Mouse (Mus musculus) CH12.LX (cell line): ENCODE measurements around the gene B3gnt2. TPM values are rescaled to one million over a fixed set of nuclear protein-coding genes. Genes with fewer than 3 reads are reported as not detected.

Experiments used
- DNase-seq: peaks from one replicate; pipeline ENCODE4 v3.0.0-alpha.2; 2013; ENCODE audit errors: extremely low read depth
- H3K27ac ChIP-seq: 2 replicates; pipeline ENCODE4 v1.5.1; 2012; ENCODE audit warnings: low read depth, mild to moderate bottlenecking, control low read depth, moderate library complexity; ENCODE audit not compliant: insufficient read depth
- H3K27me3 ChIP-seq: replicated peaks from 2 replicates; pipeline ENCODE3; 2012; ENCODE audit warnings: inconsistent platforms
- H3K36me3 ChIP-seq, 2 experiments: replicated peaks in 1 of 2; 2 replicates each; pipeline versions ENCODE3 to v1.6.1; 2012; ENCODE audit warnings: inconsistent platforms in 1 of 2, low read length in 1 of 2, mild to moderate bottlenecking in 1 of 2, mixed read lengths in 1 of 2, moderate library complexity in 1 of 2; ENCODE audit not compliant: control insufficient read depth in 1 of 2, insufficient read depth in 1 of 2
- H3K4me1 ChIP-seq, 2 experiments: 2 replicates each; pipeline ENCODE4 v1.6.1; 2012; ENCODE audit warnings: inconsistent platforms in 1 of 2, moderate library complexity in 1 of 2; ENCODE audit not compliant: insufficient read depth in 2 of 2, control insufficient read depth in 1 of 2
- H3K4me2 ChIP-seq: 2 replicates; pipeline ENCODE4 v1.6.1; 2012; ENCODE audit warnings: low read depth, mild to moderate bottlenecking, control low read depth; ENCODE audit not compliant: poor library complexity, insufficient read depth, severe bottlenecking
- H3K4me3 ChIP-seq, 3 experiments: fragments of 150-350 bp in 1 of 3; sonication (generic) in 1 of 3; replicated peaks in 1 of 3; 2 replicates each; pipeline versions ENCODE3 to v1.5.1; 2011 to 2012; ENCODE audit warnings: low read depth in 2 of 3, low read length in 2 of 3, mild to moderate bottlenecking in 2 of 3, moderate library complexity in 2 of 3, control low read depth in 1 of 3, improper control_type of control experiment in 1 of 3, inconsistent platforms in 1 of 3, mixed read lengths in 1 of 3; ENCODE audit not compliant: poor library complexity in 1 of 3
- H3K79me2 ChIP-seq: replicated peaks from 2 replicates; pipeline ENCODE4 v1.6.1; 2012; ENCODE audit warnings: mild to moderate bottlenecking, moderate library complexity; ENCODE audit not compliant: control insufficient read depth, poor library complexity, insufficient read depth, severe bottlenecking; ENCODE audit errors: extremely low read depth
- H3K9ac ChIP-seq: 2 replicates; pipeline ENCODE4 v1.6.1; 2012; ENCODE audit warnings: low read depth, mild to moderate bottlenecking, control low read depth, moderate library complexity; ENCODE audit not compliant: insufficient read depth
- H3K9me3 ChIP-seq: replicated peaks from 2 replicates; pipeline ENCODE3; 2012; ENCODE audit warnings: low read length, inconsistent platforms, mixed read lengths
- BHLHE40 ChIP-seq: IDR thresholded peaks from 2 replicates; pipeline ENCODE4 v1.6.1; 2011; ENCODE audit warnings: mild to moderate bottlenecking, low read depth, low read length, improper control_type of control experiment
- CHD1 ChIP-seq: IDR thresholded peaks from 2 replicates; pipeline ENCODE4 v1.6.1; 2012; ENCODE audit warnings: low read depth, low read length, improper control_type of control experiment, inconsistent platforms
- CHD2 ChIP-seq: IDR thresholded peaks from 2 replicates; pipeline ENCODE4 v1.6.1; 2011; ENCODE audit warnings: low read length, improper control_type of control experiment
- E2F4 ChIP-seq: IDR thresholded peaks from 2 replicates; pipeline ENCODE4 v1.6.1; 2011; ENCODE audit warnings: low read depth, low read length, improper control_type of control experiment; ENCODE audit not compliant: insufficient replicate concordance
- ELF1 ChIP-seq: IDR thresholded peaks from 2 replicates; pipeline ENCODE4 v1.6.1; 2014; ENCODE audit warnings: low read depth, mild to moderate bottlenecking, inconsistent platforms, low read length, improper control_type of control experiment
- EP300 ChIP-seq: IDR thresholded peaks from 2 replicates; pipeline ENCODE4 v1.6.1; 2011; ENCODE audit warnings: low read length, improper control_type of control experiment
- ETS1 ChIP-seq: conservative IDR thresholded peaks from 2 replicates; pipeline ENCODE4 v1.6.1; 2012; ENCODE audit warnings: low read depth, mild to moderate bottlenecking, inconsistent platforms, low read length, improper control_type of control experiment, moderate library complexity
- GABPA ChIP-seq: IDR thresholded peaks from 2 replicates; pipeline ENCODE4 v1.6.1; 2012; ENCODE audit warnings: low read depth, low read length, improper control_type of control experiment, inconsistent platforms; ENCODE audit not compliant: insufficient replicate concordance
- HCFC1 ChIP-seq: IDR thresholded peaks from 2 replicates; pipeline ENCODE4 v1.6.1; 2012; ENCODE audit warnings: low read depth, mild to moderate bottlenecking, inconsistent platforms, low read length, improper control_type of control experiment
- IRF4 ChIP-seq: IDR thresholded peaks from 2 replicates; pipeline ENCODE4 v1.6.1; 2014; ENCODE audit warnings: low read depth, mild to moderate bottlenecking, inconsistent platforms, low read length, improper control_type of control experiment
- JUN ChIP-seq: IDR thresholded peaks from 2 replicates; pipeline ENCODE4 v1.6.1; 2011; ENCODE audit warnings: low read depth, mild to moderate bottlenecking, low read length, improper control_type of control experiment, moderate library complexity; ENCODE audit not compliant: insufficient read depth
- JUND ChIP-seq: conservative IDR thresholded peaks from 2 replicates; pipeline ENCODE4 v1.6.1; 2011; ENCODE audit warnings: low read depth, low read length, improper control_type of control experiment
- KAT2A ChIP-seq: IDR thresholded peaks from 2 replicates; pipeline ENCODE4 v1.6.1; 2012; ENCODE audit warnings: low read length, improper control_type of control experiment, inconsistent platforms; ENCODE audit not compliant: insufficient replicate concordance
- MAFK ChIP-seq: IDR thresholded peaks from 2 replicates; pipeline ENCODE4 v1.6.1; 2011; ENCODE audit warnings: low read length, improper control_type of control experiment; ENCODE audit not compliant: insufficient replicate concordance
- MAX ChIP-seq: IDR thresholded peaks from 2 replicates; pipeline ENCODE4 v1.6.1; 2011; ENCODE audit warnings: low read length, improper control_type of control experiment
- MAZ ChIP-seq: IDR thresholded peaks from 2 replicates; pipeline ENCODE4 v1.6.1; 2012; ENCODE audit warnings: low read depth, mild to moderate bottlenecking, inconsistent platforms, low read length, improper control_type of control experiment, moderate library complexity
- MEF2A ChIP-seq: IDR thresholded peaks from 2 replicates; pipeline ENCODE4 v1.6.1; 2014; ENCODE audit warnings: low read depth, mild to moderate bottlenecking, inconsistent platforms, low read length, improper control_type of control experiment, borderline replicate concordance
- MXI1 ChIP-seq: IDR thresholded peaks from 2 replicates; pipeline ENCODE4 v1.6.1; 2011; ENCODE audit warnings: mild to moderate bottlenecking, low read depth, low read length, improper control_type of control experiment
- MYC ChIP-seq: IDR thresholded peaks from 2 replicates; pipeline ENCODE4 v1.6.1; 2011; ENCODE audit warnings: low read depth, mild to moderate bottlenecking, improper control_type of control experiment, low read length
- NELFE ChIP-seq: IDR thresholded peaks from 2 replicates; pipeline ENCODE4 v1.6.1; 2011; ENCODE audit warnings: low read depth, low read length, improper control_type of control experiment
- PAX5 ChIP-seq: IDR thresholded peaks from 2 replicates; pipeline ENCODE4 v1.6.1; 2012; ENCODE audit warnings: low read length, inconsistent platforms, mixed read lengths
- POLR2A ChIP-seq: IDR thresholded peaks from 2 replicates; pipeline ENCODE4 v1.6.1; 2011; ENCODE audit warnings: low read depth, mild to moderate bottlenecking, improper control_type of control experiment, low read length
- POLR2AphosphoS2 ChIP-seq: IDR thresholded peaks from 2 replicates; pipeline ENCODE4 v1.6.1; 2011; ENCODE audit warnings: low read depth, low read length, improper control_type of control experiment
- RAD21 ChIP-seq: IDR thresholded peaks from 2 replicates; pipeline ENCODE4 v1.6.1; 2011; ENCODE audit warnings: low read depth, mild to moderate bottlenecking, low read length, improper control_type of control experiment, moderate library complexity
- RCOR1 ChIP-seq: conservative IDR thresholded peaks from 2 replicates; pipeline ENCODE4 v1.6.1; 2012; ENCODE audit warnings: low read depth, mild to moderate bottlenecking, inconsistent platforms, low read length, improper control_type of control experiment
- TBP ChIP-seq: conservative IDR thresholded peaks from 2 replicates; pipeline ENCODE4 v1.6.1; 2011; ENCODE audit warnings: low read depth, low read length, improper control_type of control experiment
- TCF12 ChIP-seq: IDR thresholded peaks from 2 replicates; pipeline ENCODE4 v1.6.1; 2014; ENCODE audit warnings: low read depth, mild to moderate bottlenecking, inconsistent platforms, low read length, improper control_type of control experiment
- UBTF ChIP-seq: IDR thresholded peaks from 2 replicates; pipeline ENCODE4 v1.6.1; 2012; ENCODE audit warnings: low read depth, mild to moderate bottlenecking, inconsistent platforms, low read length, improper control_type of control experiment, moderate library complexity
- USF1 ChIP-seq: IDR thresholded peaks from 2 replicates; pipeline ENCODE4 v1.6.1; 2014; ENCODE audit warnings: low read depth, mild to moderate bottlenecking, inconsistent platforms, low read length, improper control_type of control experiment
- USF2 ChIP-seq: conservative IDR thresholded peaks from 2 replicates; pipeline ENCODE4 v1.6.1; 2011; ENCODE audit warnings: low read depth, low read length, improper control_type of control experiment
- ZC3H11A ChIP-seq: IDR thresholded peaks from 2 replicates; pipeline ENCODE4 v1.6.1; 2012; ENCODE audit warnings: low read depth, mild to moderate bottlenecking, inconsistent platforms, low read length, improper control_type of control experiment
- ZKSCAN1 ChIP-seq: IDR thresholded peaks from 2 replicates; pipeline ENCODE4 v1.6.1; 2012; ENCODE audit warnings: low read depth, inconsistent platforms, low read length, improper control_type of control experiment, borderline replicate concordance
- ZNF384 ChIP-seq: IDR thresholded peaks from 2 replicates; pipeline ENCODE4 v1.6.1; 2012; ENCODE audit warnings: low read depth, low read length, improper control_type of control experiment, inconsistent platforms
- dilution Hi-C: fragments of 300-500 bp; cut with MboI; formaldehyde crosslinking; loops from 2 replicates; pipeline ENCODE4 v1.14.3; 2020; ENCODE audit warnings: low sequenced_read_pairs; ENCODE audit not compliant: extremely low pct_unique_long_range_greater_than_20kb, extremely low pct_ligation_motif_present
- in situ Hi-C: fragments of 300-500 bp; cut with MboI; formaldehyde crosslinking; loops from 3 replicates; pipeline ENCODE4 v1.14.3; 2019; ENCODE audit warnings: low sequenced_read_pairs, low pct_ligation_motif_present, low pct_unique_long_range_greater_than_20kb, mixed read lengths
- polyA plus RNA-seq: library from polyadenylated mRNA; unstranded; fragments of >175 nt; gene quantifications from 2 replicates; pipeline ENCODE4 v1.2.1, GENCODE M21; 2012; ENCODE audit warnings: low read depth; ENCODE audit not compliant: insufficient read length
- total RNA-seq, 2 experiments: library from RNA; depleted of rRNA; stranded (reverse); fragments of 300-350 nt in 1 of 2; fragments of >200 nt in 1 of 2; gene quantifications; 2 replicates each; pipeline ENCODE4 v1.2.3; 2012 to 2014

B3gnt2 gene
- total and polyA plus RNA-seq, 3 experiments = 74.6 to 96.0 (median 75.2) TPM

DNA sequence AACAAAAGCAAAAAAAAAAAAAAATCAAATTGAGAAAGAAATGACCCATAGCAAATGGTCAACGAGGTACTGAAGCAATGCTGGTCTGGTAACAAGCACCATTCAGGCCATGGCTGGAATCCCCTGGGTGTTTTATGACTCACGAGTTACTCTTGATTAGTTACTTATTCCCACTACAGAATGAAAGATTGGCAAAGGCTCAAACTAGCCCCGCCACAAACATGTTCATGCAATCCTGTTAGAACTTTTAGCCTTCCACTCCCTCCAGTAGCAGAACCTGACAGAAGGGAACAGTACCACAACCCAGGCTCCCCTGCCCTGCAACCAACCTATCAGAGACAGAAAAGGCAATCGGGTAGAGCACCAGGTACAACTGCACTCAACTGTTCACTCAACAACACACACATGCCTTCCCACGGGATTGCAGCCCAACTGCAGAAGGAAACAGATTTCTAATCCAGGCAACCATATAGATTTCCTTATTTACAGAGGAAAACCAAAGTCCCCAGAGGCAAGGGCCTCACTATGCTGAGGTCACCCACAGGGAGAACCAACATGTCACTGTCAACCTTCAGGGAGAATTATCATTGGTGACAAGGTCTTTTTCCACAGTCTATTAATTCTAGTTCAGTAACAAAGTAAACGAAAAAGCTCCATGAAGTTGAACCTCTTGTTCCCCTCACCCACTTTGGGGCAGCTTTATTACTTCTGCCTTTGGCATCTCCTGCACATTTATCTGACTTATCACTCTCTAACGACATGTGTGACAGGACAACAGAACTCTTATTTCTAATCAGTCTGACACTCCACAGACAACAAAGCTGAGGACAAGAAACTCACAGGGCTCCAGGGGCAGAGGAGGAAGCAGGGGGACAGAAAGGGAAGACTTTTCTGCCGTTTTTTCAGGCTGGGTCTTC, 12.8 kb downstream of the B3gnt2 start (continued):
- TF ChIP-seq PAX5 (no peak), ZKSCAN1 (no peak), NELFE (no peak), ZNF384 (peak; percentile 64; the same call in 1 of the 2 replicates), RCOR1 (no peak), MEF2A (no peak), MAX (no peak; the same call in 1 of the 2 replicates)

DNA sequence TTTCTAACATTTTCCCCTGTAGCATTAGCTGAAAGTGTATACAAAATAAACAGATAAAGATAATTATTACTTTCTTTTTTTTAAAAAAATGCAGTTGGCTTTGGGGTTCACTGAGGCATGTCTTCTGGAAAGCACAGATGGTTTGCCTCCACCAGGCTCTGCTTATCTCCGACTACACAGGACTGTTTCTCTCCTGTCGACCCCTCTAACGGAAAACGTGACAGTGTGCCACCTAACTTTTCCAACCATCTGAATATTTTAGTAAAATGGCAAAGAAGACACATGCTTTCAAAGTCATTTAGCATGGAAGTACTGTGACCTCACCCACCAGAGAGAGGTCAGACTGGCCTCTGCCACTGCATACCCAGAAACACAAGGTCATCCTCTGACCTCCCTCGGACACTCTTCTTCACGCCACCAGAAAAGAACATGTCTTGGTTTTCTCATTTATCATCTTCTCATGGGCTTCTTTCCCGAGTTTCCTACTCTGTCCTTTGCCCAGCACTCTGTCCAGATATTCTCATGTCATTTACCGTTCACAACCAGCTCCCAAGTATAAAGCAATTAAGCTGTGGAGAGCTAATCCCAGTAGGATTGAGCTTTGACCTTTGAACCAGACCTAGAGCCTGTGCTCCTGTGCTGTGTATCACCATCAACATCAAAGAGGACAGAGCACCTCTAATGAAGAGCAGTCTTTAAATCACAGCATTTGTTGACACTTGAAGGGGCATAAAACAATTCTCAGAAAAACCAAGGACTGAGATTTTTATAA, 13.6 kb downstream of the B3gnt2 start:
- Histone ChIP-seq H3K9ac (peak overlapping the region; percentile 58), H3K27ac (peak overlapping the region; percentile 95), H3K4me1 (peaks cover 41 to 95% of the 10 kb centered on the region in 2 experiments), H3K4me2 (peak overlapping the region; percentile 99), H3K9me3 (no peaks in the 10 kb centered on the region), H3K4me3 (peak overlapping the region; percentile 6 to 21 (median 21)), H3K27me3 (no peaks in the 10 kb centered on the region), H3K36me3 (peaks cover 0 to 39% of the 10 kb centered on the region in 2 experiments), H3K79me2 (peaks cover 92% of the 10 kb centered on the region)
- DNase-seq = no peak
- in situ Hi-C loops (no loop called here), dilution Hi-C loops (no loop called here)
- TF ChIP-seq ELF1 (no peak), HCFC1 (no peak), TCF12 (peak; percentile 63; the same call in 1 of the 2 replicates), TBP (no peak), PAX5 (no peak), UBTF (no peak), GABPA (no peak), E2F4 (no peak), MEF2A (peak; percentile 78), ZNF384 (peak; percentile 68), RAD21 (no peak), IRF4 (peak; percentile 76), CHD1 (peak; percentile 82), MXI1 (peak; percentile 86), CHD2 (peak; percentile 26; the same call in 1 of the 2 replicates), POLR2AphosphoS2 (no peak), MYC (peak; percentile 79; the same call in 1 of the 2 replicates), USF1 (no peak), POLR2A (no peak), EP300 (peak; percentile 92), MAFK (0 out of 2 replicates have a peak, but pooled peaks have one; percentile 22), BHLHE40 (peak; percentile 99), JUND (peak; percentile 82), USF2 (no peak), KAT2A (0 out of 2 replicates have a peak, but pooled peaks have one; percentile 25), ETS1 (peak; percentile 95), ZC3H11A (no peak), JUN (peak; percentile 89), MAZ (0 out of 2 replicates have a peak, but pooled peaks have one; percentile 14)
